Mouse (Mus musculus) embryo, embryonic 10.5 days (tissue): ENCODE measurements at regions not wholly inside any gene's neighbourhood (a gene's known extent, or its start where the extent isn't known, plus 50 kb on each side); places are given as distances from the start of the nearest gene placed in this dataset.
A peak's percentile ranks its signal among the peaks of the same experiment; 100 is the strongest.
"Not testable (repeated sequence)": the region's sequence is repeated elsewhere in the genome, so short reads cannot be mapped to it uniquely, and the experiment has no call there.

Experiments used
- DNase-seq: peaks from one replicate; pipeline ENCODE4 v3.0.0-alpha.2; 2015; ENCODE audit warnings: low spot score

- peak; percentile 34 for DNase-seq
Measured at GRCm38 (mm10) chr9:90618154-90618553, 347.6 kb upstream of the Tbc1d2b start.

- peak; percentile 67 for DNase-seq
Measured at GRCm38 (mm10) chr9:90597894-90598293, 327.3 kb upstream of the Tbc1d2b start.

GRCm38 (mm10) chr9:90556742-90557141 is 286.1 kb upstream of the Tbc1d2b start:
- peak; percentile 9 for DNase-seq

GRCm38 (mm10) chr9:90556216-90556615 is 285.6 kb upstream of the Tbc1d2b start:
- DNase-seq, result no peak

- DNase-seq, result no peak
Measured at GRCm38 (mm10) chr9:90547931-90548330, 277.3 kb upstream of the Tbc1d2b start.

- no peak for DNase-seq
Measured at GRCm38 (mm10) chr9:90546720-90547119, 276.1 kb upstream of the Tbc1d2b start.

- not testable (repeated sequence) for DNase-seq
Measured at GRCm38 (mm10) chr9:90537683-90538082, 267.1 kb upstream of the Tbc1d2b start.

GRCm38 (mm10) chr9:90533372-90533771 is 262.8 kb upstream of the Tbc1d2b start:
- DNase-seq, result no peak

GRCm38 (mm10) chr9:90521186-90521585 is 250.6 kb upstream of the Tbc1d2b start:
- no peak for DNase-seq

GRCm38 (mm10) chr9:90494888-90495287 is 224.3 kb upstream of the Tbc1d2b start:
- no peak for DNase-seq

GRCm38 (mm10) chr9:90490561-90491152 is 220.1 kb upstream of the Tbc1d2b start:
- DNase-seq, result peak; percentile 8

- no peak for DNase-seq
Measured at GRCm38 (mm10) chr9:90450579-90450978, 180.0 kb upstream of the Tbc1d2b start.

GRCm38 (mm10) chr9:90446957-90447356 is 176.4 kb upstream of the Tbc1d2b start:
- peak; percentile 71 for DNase-seq

GRCm38 (mm10) chr9:90434902-90435301 is 164.3 kb upstream of the Tbc1d2b start:
- no peak for DNase-seq

GRCm38 (mm10) chr9:90430898-90431297 is 160.3 kb upstream of the Tbc1d2b start:
- no peak for DNase-seq

GRCm38 (mm10) chr9:90421662-90422061 is 151.1 kb upstream of the Tbc1d2b start:
- DNase-seq, result no peak

GRCm38 (mm10) chr9:90419762-90420541 is 149.3 kb upstream of the Tbc1d2b start:
- DNase-seq, result no peak

- no peak for DNase-seq
Measured at GRCm38 (mm10) chr9:90408789-90409188, 138.2 kb upstream of the Tbc1d2b start.

GRCm38 (mm10) chr9:90407573-90407972 is 137.0 kb upstream of the Tbc1d2b start:
- no peak for DNase-seq

GRCm38 (mm10) chr9:90388401-90388800 is 117.8 kb upstream of the Tbc1d2b start:
- DNase-seq, result no peak

GRCm38 (mm10) chr9:90385047-90385446 is 114.4 kb upstream of the Tbc1d2b start:
- no peak for DNase-seq

GRCm38 (mm10) chr9:90380099-90380498 is 109.5 kb upstream of the Tbc1d2b start:
- DNase-seq, result no peak

- no peak for DNase-seq
Measured at GRCm38 (mm10) chr9:90369568-90369967, 99.0 kb upstream of the Tbc1d2b start.

GRCm38 (mm10) chr9:90367745-90368144 is 97.1 kb upstream of the Tbc1d2b start:
- no peak for DNase-seq
